Mouse (Mus musculus): ENCODE data around the gene Poc1a.
A peak's percentile ranks its signal among the peaks of the same experiment; 100 is the strongest.

The Poc1a gene

GRCm38 (mm10) chr9:106361140-106361539 is 80.3 kb downstream of the Poc1a start:
- no peak for DNase-seq (ENCODE audit: extremely low read depth, low read depth, low spot score)

- no peak for DNase-seq (ENCODE audit: extremely low read depth, low read depth, low spot score)
Measured at GRCm38 (mm10) chr9:106365333-106365732, 84.5 kb downstream of the Poc1a start.

- DNase-seq (ENCODE audit: extremely low read depth, low read depth, low spot score) = no peak
Measured at GRCm38 (mm10) chr9:106366188-106366587, 85.3 kb downstream of the Poc1a start.

GRCm38 (mm10) chr9:106367001-106367400 is 86.1 kb downstream of the Poc1a start:
- no peak for DNase-seq (ENCODE audit: extremely low read depth, low read depth, low spot score)

- DNase-seq (ENCODE audit: extremely low read depth, low read depth, low spot score) = peak; percentile 79
Measured at GRCm38 (mm10) chr9:106367592-106368111, 86.8 kb downstream of the Poc1a start.

GRCm38 (mm10) chr9:106368112-106368717 is 87.4 kb downstream of the Poc1a start, which contains the start of gene Dusp7:
TSS of gene Dusp7 (plus strand) at chr9:106368632.
- DNase-seq (ENCODE audit: extremely low read depth, low read depth, low spot score) = no peak

- no peak for DNase-seq (ENCODE audit: extremely low read depth, low read depth, low spot score)
Measured at GRCm38 (mm10) chr9:106368831-106369501, 88.1 kb downstream of the Poc1a start.

GRCm38 (mm10) chr9:106369801-106370485 is 89.1 kb downstream of the Poc1a start:
- DNase-seq (ENCODE audit: extremely low read depth, low read depth, low spot score) = no peak

GRCm38 (mm10) chr9:106370620-106371383 is 89.9 kb downstream of the Poc1a start:
- peak; percentile 77 for DNase-seq (ENCODE audit: extremely low read depth, low read depth, low spot score)

- DNase-seq (ENCODE audit: extremely low read depth, low read depth, low spot score) = no peak
Measured at GRCm38 (mm10) chr9:106371384-106371671, 90.5 kb downstream of the Poc1a start.

GRCm38 (mm10) chr9:106371776-106372175 is 90.9 kb downstream of the Poc1a start:
- no peak for DNase-seq (ENCODE audit: extremely low read depth, low read depth, low spot score)

- no peak for DNase-seq (ENCODE audit: extremely low read depth, low read depth, low spot score)
Measured at GRCm38 (mm10) chr9:106372431-106373412, 91.9 kb downstream of the Poc1a start.

GRCm38 (mm10) chr9:106373973-106374372 is 93.1 kb downstream of the Poc1a start:
- DNase-seq (ENCODE audit: extremely low read depth, low read depth, low spot score) = no peak

- DNase-seq (ENCODE audit: extremely low read depth, low read depth, low spot score) = no peak
Measured at GRCm38 (mm10) chr9:106377247-106377646, 96.4 kb downstream of the Poc1a start.

- DNase-seq (ENCODE audit: extremely low read depth, low read depth, low spot score) = no peak
Measured at GRCm38 (mm10) chr9:106378045-106378444, 97.2 kb downstream of the Poc1a start.

- DNase-seq (ENCODE audit: extremely low read depth, low read depth, low spot score) = no peak
Measured at GRCm38 (mm10) chr9:106378753-106379152, 97.9 kb downstream of the Poc1a start.

- no peak for DNase-seq (ENCODE audit: extremely low read depth, low read depth, low spot score)
Measured at GRCm38 (mm10) chr9:106386181-106386864, 105.5 kb downstream of the Poc1a start.

GRCm38 (mm10) chr9:106392828-106393527 is 112.1 kb downstream of the Poc1a start:
- no peak for DNase-seq (ENCODE audit: extremely low read depth, low read depth, low spot score)

- no peak for DNase-seq (ENCODE audit: extremely low read depth, low read depth, low spot score)
Measured at GRCm38 (mm10) chr9:106393548-106393947, 112.7 kb downstream of the Poc1a start.
